Mouse (Mus musculus): ENCODE data around the gene Mki67. TPM values are rescaled to one million over a fixed set of nuclear protein-coding genes. Genes with fewer than 3 reads are reported as not detected.
A peak's percentile ranks its signal among the peaks of the same experiment; 100 is the strongest.

Gene Mki67
- polyA plus RNA-seq, 1 experiment from 2014 or later, result 51.4 TPM

DNA sequence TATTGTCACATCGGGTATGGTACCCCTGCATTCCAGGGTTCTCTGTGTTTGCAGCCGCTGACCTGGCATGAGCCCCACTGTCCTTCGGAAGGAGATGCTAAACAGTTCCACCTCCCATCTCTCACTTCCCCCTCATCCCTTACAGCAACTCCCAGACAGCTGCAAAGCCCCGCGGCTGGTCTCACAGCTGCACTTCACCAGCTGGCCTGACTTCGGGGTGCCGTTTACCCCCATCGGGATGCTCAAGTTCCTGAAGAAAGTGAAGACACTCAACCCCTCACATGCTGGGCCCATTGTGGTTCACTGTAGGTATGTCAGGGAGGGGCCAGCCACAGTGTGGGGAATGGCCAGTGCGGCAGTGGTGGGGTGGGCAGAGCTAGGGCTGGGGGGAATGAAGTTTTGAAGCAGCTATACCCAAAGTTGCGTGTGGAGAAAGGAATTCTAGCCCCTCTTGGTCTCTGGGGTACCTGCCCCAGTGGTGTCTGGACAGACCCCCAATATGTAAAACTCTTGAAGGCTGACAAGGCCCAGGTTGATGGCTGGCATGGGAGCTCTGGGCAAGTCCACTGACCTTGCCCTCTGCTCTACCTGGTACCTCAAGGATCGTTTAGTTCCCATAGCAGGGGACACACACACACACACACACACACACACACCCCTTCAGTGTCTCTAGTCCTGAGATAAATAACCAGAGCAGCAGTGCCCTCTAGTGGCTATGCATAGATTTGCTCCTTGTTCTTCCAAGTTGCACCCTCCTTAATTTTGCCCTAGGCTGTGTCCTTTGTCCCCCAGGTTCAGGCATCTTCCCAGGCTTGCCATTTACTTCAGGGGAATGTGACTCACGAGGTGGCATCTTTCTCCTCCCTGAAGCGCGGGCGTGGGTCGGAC, 47.1 kb downstream of the Mki67 start:
- Histone ChIP-seq H3K4me3 (ENCODE audit: low read depth, low read length) (no peak overlapping the region), H3K4me2 (ENCODE audit: low read depth, low read length) (no peak overlapping the region), H3K27me3 (replicated peaks; ENCODE audit: control insufficient read depth, insufficient read depth, low read length) (no peaks in the 10 kb centered on the region), H3K4me1 (ENCODE audit: control insufficient read depth, insufficient read depth, low read length) (no peaks in the 10 kb centered on the region), H3K9me3 (ENCODE audit: control insufficient read depth, low read length) (no peaks in the 10 kb centered on the region), H3K9ac (ENCODE audit: low read depth, low read length) (no peak overlapping the region), H3K27ac (replicated peaks; ENCODE audit: low read depth, low read length) (no peak overlapping the region), H3K36me3 (ENCODE audit: control insufficient read depth, insufficient read depth, low read length) (no peaks in the 10 kb centered on the region)
- DNase-seq (ENCODE audit: low spot score), result peak; percentile 86
- peak; percentile 39; the same call in 1 of the 2 replicates for ATAC-seq (ENCODE audit: low read depth)
- 33% methylated on average over 16 of the region's 16 CpGs for WGBS

DNA sequence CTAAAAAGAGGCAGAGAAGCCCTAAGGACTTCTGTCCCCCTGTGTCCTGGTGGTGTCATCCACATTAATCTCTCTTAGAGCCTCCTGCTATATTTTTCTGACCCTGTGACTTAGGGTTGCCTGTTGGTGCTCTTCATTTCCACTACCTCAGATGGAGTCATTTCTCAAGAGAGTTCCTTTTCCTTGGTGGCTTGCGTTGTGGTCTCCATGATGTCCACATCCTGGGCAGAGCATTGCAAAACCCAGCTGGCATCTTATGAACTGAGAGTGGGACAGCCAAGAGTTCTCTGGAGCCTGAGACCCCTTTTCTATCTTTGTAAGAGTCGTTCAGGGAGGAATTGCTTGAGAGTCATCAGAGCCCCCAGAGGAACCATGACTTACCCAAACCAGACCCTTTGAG, 49.8 kb downstream of the Mki67 start:
- no peak for DNase-seq (ENCODE audit: low spot score)

DNA sequence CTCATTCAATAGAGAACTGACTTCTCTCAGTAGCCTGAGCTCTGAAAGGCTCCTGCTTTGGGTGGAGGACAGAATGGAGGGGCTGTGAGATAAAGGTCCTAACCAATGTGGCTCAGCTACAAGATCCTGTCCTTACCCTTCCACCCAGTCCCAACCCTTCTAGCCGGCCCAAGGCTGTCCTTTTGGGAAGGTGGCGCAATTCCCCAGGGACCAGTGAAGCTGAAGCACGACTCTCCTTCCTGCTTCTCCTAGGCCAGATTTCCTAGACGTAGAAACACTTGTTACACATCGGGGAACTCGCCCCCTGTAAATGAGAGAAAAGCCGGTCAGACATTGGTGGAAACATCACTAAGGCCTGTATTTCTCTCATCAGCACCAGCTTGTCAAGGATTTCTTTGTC, 52.0 kb downstream of the Mki67 start:
- Histone ChIP-seq H3K36me3 (ENCODE audit: control insufficient read depth, insufficient read depth, low read length) (no peaks in the 10 kb centered on the region), H3K4me2 (ENCODE audit: low read depth, low read length) (no peak overlapping the region), H3K4me3 (ENCODE audit: low read depth, low read length) (no peak overlapping the region), H3K9me3 (ENCODE audit: control insufficient read depth, low read length) (no peaks in the 10 kb centered on the region), H3K27ac (replicated peaks; ENCODE audit: low read depth, low read length) (no peak overlapping the region), H3K4me1 (ENCODE audit: control insufficient read depth, insufficient read depth, low read length) (no peaks in the 10 kb centered on the region), H3K27me3 (replicated peaks; ENCODE audit: control insufficient read depth, insufficient read depth, low read length) (no peaks in the 10 kb centered on the region), H3K9ac (ENCODE audit: low read depth, low read length) (no peak overlapping the region)
- no peak for ATAC-seq (ENCODE audit: low read depth)
- no peak for DNase-seq (ENCODE audit: low spot score)
- 76% methylated on average over 7 of the region's 7 CpGs for WGBS

More for the DNA sequence above, 49.8 kb downstream of the Mki67 start:
- H3K9ac ChIP-seq (ENCODE audit: low read depth, low read length), result no peak overlapping the region
- H3K27me3 ChIP-seq (replicated peaks; ENCODE audit: control insufficient read depth, insufficient read depth, low read length), result no peaks in the 10 kb centered on the region
- no peak overlapping the region for H3K4me3 ChIP-seq (ENCODE audit: low read depth, low read length)
- H3K9me3 ChIP-seq (ENCODE audit: control insufficient read depth, low read length), result no peaks in the 10 kb centered on the region
- H3K27ac ChIP-seq (replicated peaks; ENCODE audit: low read depth, low read length), result no peak overlapping the region
- WGBS, result 97% methylated on average over 2 of the region's 2 CpGs
- no peak overlapping the region for H3K4me2 ChIP-seq (ENCODE audit: low read depth, low read length)
- no peak for ATAC-seq (ENCODE audit: low read depth)
- no peaks in the 10 kb centered on the region for H3K36me3 ChIP-seq (ENCODE audit: control insufficient read depth, insufficient read depth, low read length)
- H3K4me1 ChIP-seq (ENCODE audit: control insufficient read depth, insufficient read depth, low read length), result no peaks in the 10 kb centered on the region

DNA sequence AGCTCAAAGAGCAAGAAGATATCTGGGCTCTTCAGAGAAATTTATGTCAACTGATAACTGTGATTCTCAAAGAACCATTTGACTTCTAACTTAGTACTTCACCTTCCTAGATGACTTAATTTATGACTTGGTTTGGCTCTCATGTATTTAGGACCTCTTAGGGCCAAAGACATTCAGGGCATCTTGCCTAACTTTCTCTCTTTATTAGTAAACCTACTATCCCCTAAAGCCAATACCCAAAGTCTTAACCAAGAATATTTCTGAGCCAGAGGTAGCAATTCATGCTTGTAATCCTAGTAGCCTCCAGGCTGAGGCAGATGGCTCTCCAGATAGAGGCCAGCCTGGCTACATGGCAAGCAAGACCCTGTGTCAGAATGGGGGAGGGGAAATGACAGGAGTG, 55.8 kb downstream of the Mki67 start:
- Histone ChIP-seq H3K4me1 (ENCODE audit: control insufficient read depth, insufficient read depth, low read length) (no peaks in the 10 kb centered on the region), H3K4me2 (ENCODE audit: low read depth, low read length) (no peak overlapping the region), H3K4me3 (ENCODE audit: low read depth, low read length) (no peak overlapping the region), H3K9me3 (ENCODE audit: control insufficient read depth, low read length) (no peaks in the 10 kb centered on the region), H3K27ac (replicated peaks; ENCODE audit: low read depth, low read length) (no peak overlapping the region), H3K36me3 (ENCODE audit: control insufficient read depth, insufficient read depth, low read length) (no peaks in the 10 kb centered on the region), H3K27me3 (replicated peaks; ENCODE audit: control insufficient read depth, insufficient read depth, low read length) (no peaks in the 10 kb centered on the region), H3K9ac (ENCODE audit: low read depth, low read length) (no peak overlapping the region)
- no peak for DNase-seq (ENCODE audit: low spot score)
- no peak for ATAC-seq (ENCODE audit: low read depth)

DNA sequence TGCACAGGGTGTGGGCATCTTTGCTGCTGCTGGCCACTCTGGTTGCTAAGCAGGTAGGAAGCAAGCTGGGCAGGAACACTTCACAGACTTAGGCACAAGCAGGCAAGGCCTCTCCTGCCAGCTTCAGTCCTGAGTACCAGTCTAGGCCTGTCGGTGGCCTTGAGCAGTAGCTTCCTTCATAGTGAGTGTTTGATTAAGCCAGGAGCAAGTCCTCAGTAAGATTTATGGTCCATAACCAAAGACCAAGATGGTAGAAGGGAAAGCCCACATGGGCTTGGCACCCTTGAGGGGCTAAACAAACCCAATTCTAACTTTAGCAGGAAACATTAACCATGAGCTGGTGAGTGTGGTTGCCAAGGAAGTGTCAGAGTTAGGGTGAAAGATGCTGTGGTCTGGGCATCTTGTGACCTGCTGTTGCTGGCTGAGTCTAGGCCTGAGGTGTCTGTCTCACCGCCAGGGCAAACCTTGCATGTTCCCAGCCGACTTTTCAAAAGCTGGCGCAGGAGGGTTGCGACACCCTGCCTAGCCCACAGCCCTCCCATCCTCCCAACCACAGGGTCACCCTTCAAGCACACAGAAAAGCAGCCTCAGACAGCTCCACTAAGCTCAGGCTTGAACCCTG, 56.7 kb downstream of the Mki67 start:
- Histone ChIP-seq H3K36me3 (ENCODE audit: control insufficient read depth, insufficient read depth, low read length) (no peaks in the 10 kb centered on the region), H3K4me3 (ENCODE audit: low read depth, low read length) (no peak overlapping the region), H3K4me2 (ENCODE audit: low read depth, low read length) (no peak overlapping the region), H3K9ac (ENCODE audit: low read depth, low read length) (no peak overlapping the region), H3K4me1 (ENCODE audit: control insufficient read depth, insufficient read depth, low read length) (no peaks in the 10 kb centered on the region), H3K9me3 (ENCODE audit: control insufficient read depth, low read length) (no peaks in the 10 kb centered on the region), H3K27ac (replicated peaks; ENCODE audit: low read depth, low read length) (no peak overlapping the region), H3K27me3 (replicated peaks; ENCODE audit: control insufficient read depth, insufficient read depth, low read length) (no peaks in the 10 kb centered on the region)
- ATAC-seq (ENCODE audit: low read depth) (no peak), DNase-seq (ENCODE audit: low spot score) (no peak)
- whole genome bisulfite sequencing, result 88% methylated on average over 5 of the region's 5 CpGs

DNA sequence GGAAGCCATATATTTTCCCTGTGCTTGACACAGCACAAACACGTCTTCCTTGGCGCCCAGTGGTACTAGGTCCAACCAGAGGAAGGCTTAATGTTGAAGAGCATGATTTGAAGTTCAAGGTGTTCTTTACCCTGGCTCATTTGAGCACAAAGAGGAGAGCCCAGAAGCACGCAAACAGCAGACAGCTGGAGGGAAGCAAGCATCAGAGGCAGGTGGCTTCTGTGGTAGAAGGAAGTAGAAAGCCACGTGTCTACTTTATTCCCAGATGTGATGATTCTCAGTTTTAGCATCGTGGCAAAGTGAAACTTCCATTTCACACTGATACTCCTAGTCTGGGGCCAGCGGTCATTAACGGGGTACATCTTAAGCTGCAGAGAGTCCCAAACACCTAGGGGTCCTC, 58.0 kb downstream of the Mki67 start:
- Histone ChIP-seq H3K36me3 (ENCODE audit: control insufficient read depth, insufficient read depth, low read length) (no peaks in the 10 kb centered on the region), H3K4me1 (ENCODE audit: control insufficient read depth, insufficient read depth, low read length) (no peaks in the 10 kb centered on the region), H3K27me3 (replicated peaks; ENCODE audit: control insufficient read depth, insufficient read depth, low read length) (no peaks in the 10 kb centered on the region), H3K4me3 (ENCODE audit: low read depth, low read length) (no peak overlapping the region), H3K4me2 (ENCODE audit: low read depth, low read length) (no peak overlapping the region), H3K9ac (ENCODE audit: low read depth, low read length) (no peak overlapping the region), H3K9me3 (ENCODE audit: control insufficient read depth, low read length) (no peaks in the 10 kb centered on the region), H3K27ac (replicated peaks; ENCODE audit: low read depth, low read length) (no peak overlapping the region)
- 89% methylated on average over 7 of the region's 7 CpGs for WGBS
- ATAC-seq (ENCODE audit: low read depth) (no peak), DNase-seq (ENCODE audit: low spot score) (no peak)

DNA sequence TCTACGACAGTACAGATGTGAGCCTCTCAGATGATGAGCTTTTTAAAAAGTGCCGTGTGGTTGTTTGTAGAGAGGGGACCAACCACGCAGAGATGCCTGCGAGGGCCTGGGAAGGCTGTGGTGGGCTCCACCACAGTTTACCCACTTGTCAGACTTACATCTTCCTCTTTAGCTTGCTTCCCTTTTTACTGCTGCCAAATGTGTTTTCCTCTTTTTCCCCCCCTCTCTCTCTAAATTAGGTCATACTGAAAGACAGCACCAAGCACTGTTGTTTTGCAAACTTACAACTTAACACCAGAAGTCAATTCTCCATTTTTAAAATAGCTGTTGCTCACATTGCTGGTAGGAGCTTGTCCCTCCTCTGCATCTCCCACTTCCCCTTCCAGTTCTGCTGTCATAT, 61.0 kb downstream of the Mki67 start:
- H3K9ac ChIP-seq (ENCODE audit: low read depth, low read length), result no peak overlapping the region
- DNase-seq (ENCODE audit: low spot score) (no peak), ATAC-seq (ENCODE audit: low read depth) (no peak)
- no peak overlapping the region for H3K27ac ChIP-seq (replicated peaks; ENCODE audit: low read depth, low read length)
- WGBS, result 64% methylated on average over 4 of the region's 4 CpGs
- 0 out of 2 replicates have a peak, but pooled peaks cover 6% of the 10 kb centered on the region for H3K4me1 ChIP-seq (ENCODE audit: control insufficient read depth, insufficient read depth, low read length)
- no peaks in the 10 kb centered on the region for H3K9me3 ChIP-seq (ENCODE audit: control insufficient read depth, low read length)
- H3K4me2 ChIP-seq (ENCODE audit: low read depth, low read length), result no peak overlapping the region
- no peaks in the 10 kb centered on the region for H3K27me3 ChIP-seq (replicated peaks; ENCODE audit: control insufficient read depth, insufficient read depth, low read length)
- no peak overlapping the region for H3K4me3 ChIP-seq (ENCODE audit: low read depth, low read length)
- H3K36me3 ChIP-seq (ENCODE audit: control insufficient read depth, insufficient read depth, low read length), result no peaks in the 10 kb centered on the region

DNA sequence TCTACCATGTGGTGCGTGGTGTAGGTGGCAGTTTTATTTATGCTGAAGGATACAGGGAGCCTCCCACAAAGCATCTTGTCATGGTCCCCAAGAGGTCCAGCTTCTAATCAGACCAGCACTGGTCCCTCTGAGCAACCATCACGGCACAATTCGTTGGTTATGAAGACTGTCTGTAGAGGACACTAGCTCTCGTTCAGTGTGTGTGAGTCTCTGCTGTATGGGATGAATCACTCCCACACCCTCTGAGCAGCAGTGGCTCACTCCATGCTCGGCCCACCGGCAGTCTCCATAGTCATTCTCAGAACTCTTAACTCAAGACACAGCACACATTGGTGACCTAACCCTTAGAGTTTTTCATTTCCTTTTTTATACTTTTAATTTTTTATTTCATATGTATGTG, 61.9 kb downstream of the Mki67 start:
- Histone ChIP-seq H3K4me1 (ENCODE audit: control insufficient read depth, insufficient read depth, low read length) (0 out of 2 replicates have a peak, but pooled peaks cover 6% of the 10 kb centered on the region), H3K36me3 (ENCODE audit: control insufficient read depth, insufficient read depth, low read length) (no peaks in the 10 kb centered on the region), H3K4me3 (ENCODE audit: low read depth, low read length) (no peak overlapping the region), H3K9ac (ENCODE audit: low read depth, low read length) (no peak overlapping the region), H3K9me3 (ENCODE audit: control insufficient read depth, low read length) (no peaks in the 10 kb centered on the region), H3K4me2 (ENCODE audit: low read depth, low read length) (no peak overlapping the region), H3K27me3 (replicated peaks; ENCODE audit: control insufficient read depth, insufficient read depth, low read length) (no peaks in the 10 kb centered on the region), H3K27ac (replicated peaks; ENCODE audit: low read depth, low read length) (no peak overlapping the region)
- ATAC-seq (ENCODE audit: low read depth) (no peak), DNase-seq (ENCODE audit: low spot score) (no peak)
- 85% methylated on average over 6 of the region's 6 CpGs for WGBS

Measured in embryonic facial prominence, embryonic 14.5 days (tissue).